Mouse (Mus musculus): ENCODE data around the gene Dusp12.

The Dusp12 gene

DNA sequence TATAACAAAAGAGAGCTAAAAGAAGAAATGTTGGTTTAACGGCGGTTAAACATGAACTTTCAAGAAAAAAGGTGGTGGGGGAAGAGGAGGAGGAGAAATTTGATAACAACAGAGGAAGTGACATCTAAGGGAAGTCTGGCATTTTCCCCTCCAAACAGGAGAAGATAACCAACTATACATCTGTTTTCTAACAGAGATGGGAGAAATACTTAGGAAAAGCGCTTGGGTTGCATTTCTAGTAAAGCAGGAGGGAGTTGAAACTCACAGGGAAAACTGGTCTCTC lies 23.0 kb downstream of the Dusp12 start:
- DNase-seq (ENCODE audit: low spot score), result no peak

DNA sequence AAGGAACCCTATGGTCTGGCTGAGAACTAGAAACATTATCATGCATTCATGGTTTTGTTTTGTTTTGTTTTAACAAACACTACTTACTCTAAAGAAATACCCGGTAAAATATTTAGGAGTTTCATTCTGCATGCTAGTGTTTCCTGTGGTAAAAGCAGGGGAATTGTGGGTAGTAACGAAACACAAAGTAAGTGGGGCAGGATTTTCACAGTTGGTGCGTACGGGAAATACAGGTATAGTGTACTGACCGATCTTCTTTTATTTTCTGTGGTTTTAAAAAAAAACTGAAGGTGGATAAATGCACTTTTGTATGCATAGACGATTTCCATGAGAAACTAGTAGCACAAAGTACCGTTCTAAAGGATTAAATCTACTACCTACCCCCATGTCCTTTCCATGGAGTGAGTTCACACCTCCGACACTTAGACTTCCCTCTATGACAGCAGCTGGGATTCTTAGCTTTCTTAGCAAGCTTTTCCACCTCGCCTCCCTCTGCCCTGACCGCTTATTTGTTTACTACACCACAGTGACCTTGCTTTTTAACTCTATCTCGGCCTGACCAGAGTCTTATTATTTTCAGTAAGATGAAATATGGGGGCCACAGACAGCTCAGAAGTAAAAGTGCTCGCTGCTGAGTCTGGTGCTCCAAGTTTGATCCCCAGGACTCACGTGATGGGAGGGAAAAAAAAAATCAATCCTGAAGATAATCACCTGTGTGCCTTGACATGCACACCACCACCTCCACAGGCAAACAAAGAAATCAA lies 23.5 kb downstream of the Dusp12 start:
- no peak for DNase-seq (ENCODE audit: low spot score)

DNA sequence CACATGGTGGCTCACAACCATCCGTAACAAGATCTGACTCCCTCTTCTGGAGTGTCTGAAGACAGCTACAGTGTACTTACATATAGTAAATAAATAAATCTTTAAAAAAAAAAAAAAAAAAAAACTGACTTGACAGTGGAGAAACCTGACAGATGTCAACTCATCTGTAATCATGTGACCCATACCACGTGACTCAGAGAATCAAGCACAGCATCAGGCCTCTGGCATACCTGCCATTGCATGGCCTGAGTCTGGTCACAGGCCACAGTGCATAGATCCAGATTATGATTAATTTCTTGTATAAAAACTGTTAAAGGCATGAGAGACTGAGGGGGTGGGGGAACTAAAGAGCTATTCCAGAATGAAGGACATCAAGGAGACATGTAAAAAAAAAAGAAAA lies 26.5 kb downstream of the Dusp12 start:
- DNase-seq (ENCODE audit: low spot score), result no peak

DNA sequence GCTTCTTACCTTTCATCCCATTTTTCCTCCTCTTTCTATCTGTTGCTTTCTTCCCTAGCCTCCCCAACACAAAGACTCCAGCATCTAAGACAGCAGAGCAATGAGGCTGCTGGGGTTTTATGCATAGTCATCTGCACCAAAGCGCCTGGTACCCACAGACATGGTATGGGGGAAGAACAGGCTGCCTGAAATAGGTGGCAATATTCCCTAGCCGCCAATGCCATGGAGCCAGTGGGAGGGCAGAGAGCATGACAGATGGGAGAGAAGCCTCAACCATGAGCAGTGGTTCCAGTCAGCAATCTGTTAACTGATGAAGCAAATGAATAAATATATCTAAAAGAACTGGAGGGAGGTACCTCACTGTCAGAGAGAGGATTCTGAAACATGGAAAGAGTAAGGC lies 28.0 kb downstream of the Dusp12 start:
- DNase-seq (ENCODE audit: low spot score), result no peak

DNA sequence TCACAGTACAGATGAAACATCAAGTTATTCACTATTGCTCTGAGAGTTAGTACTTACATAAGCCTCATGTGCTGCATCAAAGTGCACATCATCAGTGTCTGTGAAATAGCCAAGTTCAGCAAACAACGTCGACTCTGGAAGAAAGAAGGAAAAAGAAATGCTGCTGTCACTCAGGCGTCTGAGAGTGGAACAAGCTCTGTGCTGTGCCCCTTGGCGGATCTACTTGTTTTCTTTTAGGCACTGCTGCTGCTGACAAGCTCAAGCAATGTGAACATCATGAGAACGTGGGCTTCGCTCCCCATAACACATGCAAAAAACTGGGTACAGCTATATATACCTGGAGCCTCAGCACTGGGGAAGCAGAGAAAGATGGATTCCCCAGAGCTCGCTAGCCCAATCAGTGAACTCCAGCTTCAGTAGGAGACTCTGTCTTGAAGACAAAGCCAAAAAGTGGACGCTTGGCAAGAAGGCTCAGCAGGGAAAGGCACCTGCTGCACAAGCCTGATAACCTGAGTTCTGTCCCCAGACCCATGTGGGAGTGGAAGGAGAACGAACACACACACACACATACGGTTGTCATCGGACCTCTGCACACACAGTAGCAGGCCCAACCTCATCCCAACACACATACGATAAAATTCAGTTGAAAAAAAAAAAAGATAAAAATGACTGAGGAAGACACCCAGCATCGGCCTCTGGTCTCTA lies 30.1 kb downstream of the Dusp12 start:
- DNase-seq (ENCODE audit: low spot score), result no peak

DNA sequence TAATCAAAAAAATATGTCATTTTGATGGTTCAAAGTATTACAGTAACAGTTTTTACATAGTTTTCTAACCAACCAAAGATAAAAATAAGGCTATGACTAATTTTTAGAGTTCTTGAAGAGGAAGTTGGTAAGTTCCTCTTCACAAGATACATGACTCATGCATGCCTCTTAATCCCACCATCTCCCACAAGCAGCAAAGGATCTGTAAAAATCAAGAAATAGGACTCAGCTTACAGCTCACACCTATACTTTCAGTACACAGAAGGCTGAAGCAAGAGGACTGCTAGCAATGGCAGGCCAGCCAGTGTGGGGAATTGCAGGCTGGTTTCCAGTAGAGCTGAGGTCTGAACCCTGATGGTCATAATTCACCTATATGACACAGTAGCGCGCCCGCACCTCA lies 31.7 kb downstream of the Dusp12 start:
- DNase-seq (ENCODE audit: low spot score), result no peak

DNA sequence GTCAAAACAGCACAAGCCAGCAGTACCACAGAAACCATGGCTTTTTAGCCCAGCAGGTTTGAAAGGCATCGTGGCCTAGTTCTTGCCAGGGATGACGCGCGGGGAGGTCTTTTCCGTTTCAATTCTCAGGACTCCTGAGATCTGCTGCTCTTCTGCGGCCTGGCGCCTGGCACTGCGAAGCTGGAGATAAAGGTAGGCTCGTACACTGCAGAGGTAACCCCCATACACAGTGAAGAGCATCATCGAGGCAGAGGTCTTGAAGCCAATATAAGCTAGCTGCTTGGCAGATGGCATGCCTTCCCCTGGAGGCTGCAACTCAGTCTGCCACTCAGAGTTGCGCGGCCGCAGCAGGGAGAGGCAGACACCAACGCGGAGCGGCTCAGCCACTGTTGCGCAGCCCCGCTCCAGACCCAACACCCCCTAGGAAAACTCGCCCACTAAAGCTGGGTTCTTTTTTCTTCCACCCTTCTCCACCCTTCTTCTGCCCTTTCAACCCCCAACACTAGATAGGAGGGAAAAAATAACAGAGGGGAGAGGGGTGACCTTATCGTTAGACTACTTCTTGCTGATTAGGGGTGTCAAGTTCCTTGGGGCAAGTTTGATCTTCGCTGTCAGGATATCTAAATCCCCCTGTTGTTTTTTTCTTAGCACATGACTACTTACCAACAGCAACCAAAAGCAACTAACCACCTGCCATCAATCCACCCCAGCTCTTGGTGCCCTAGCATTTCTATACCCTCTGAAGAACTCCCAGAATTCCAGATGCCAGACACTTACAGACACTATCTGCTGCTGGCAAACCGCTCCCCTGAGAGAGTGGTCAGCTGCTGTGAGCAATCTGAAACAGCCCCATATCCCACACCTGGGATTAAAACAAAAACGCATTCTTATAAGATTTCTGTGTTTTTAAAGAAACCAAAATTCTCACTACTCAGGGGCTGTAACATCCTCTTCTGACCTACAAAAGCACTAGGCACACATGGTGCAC lies 34.4 kb downstream of the Dusp12 start:
- DNase-seq (ENCODE audit: low spot score), result no peak

DNA sequence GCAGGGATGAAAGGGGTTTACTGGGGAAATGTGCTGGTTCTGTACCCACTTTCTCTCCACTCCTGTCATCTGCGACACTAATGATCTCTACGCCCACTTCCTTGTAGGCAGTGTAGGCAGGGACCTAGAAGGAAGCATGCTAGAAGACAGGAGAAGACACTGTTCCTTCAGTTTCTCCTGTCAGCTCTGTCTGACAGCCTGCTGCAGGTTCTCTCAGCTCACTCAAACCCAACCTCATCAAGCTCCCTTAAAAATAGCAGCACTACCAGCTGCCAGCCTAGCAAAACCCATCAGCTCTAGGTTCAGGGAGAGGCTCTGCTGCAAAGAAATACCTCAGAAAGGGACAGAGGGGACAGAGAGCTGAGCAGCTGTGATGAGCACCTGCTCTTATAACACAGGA lies 35.3 kb downstream of the Dusp12 start:
- DNase-seq (ENCODE audit: low spot score), result no peak

DNA sequence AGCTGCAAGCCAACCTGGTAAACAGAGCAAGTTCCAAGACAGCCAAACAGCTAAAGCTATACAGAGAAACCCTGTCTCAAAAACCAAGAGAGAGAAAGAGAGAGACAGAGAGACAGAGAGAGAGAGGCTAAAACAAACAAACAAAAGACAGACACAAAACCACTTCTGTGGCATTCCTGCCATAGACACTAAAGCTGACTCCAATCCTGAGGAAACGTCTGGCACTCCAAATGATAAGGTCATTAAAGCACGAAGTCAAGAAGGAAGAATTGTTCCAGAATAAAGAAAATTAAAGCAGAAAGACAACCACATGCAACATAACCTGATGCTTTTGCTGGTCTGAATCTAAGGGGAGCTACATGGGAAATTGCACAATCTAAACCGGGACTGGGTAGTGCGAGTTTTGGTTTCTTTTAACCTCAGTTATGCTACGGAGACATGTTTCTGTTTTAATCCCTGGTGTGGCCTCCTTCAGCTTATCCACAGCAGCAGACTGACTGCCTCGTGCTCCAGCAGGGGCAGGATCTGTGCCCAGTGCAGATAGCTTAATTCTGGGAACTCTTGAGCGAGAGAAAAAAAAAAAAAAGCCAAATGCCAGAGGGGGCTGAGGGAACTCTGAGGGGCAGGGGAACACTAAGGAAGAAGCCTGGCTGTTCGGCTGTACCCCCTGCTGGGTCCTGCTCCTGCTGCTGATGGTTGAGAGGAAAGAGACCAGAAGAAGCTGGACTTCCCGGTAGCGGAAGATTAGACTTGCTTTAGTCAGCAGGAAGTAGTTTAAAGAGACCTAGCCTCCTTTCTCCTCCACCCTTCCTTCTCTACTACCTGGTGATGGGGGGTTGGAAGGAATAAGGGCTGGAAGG lies 39.7 kb downstream of the Dusp12 start:
- no peak for DNase-seq (ENCODE audit: low spot score)

DNA sequence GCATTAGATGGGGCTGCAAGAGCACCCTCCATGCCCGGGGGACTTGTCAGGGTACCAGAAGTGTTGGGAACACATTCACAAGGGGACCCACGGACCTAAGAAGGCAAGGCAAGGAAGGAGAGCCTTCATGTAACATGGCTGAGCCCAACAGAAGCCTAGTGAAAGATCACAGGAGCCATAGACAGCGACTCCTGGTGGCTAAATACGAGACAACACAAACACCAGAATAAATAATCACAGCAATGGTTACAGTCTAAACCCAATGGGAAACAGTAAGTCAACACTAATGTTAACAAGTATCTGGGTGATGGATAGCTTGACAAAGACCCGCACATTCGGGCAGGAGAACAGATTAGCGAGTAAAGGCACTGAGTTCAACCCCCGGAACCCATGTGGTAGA lies 41.0 kb downstream of the Dusp12 start:
- DNase-seq (ENCODE audit: low spot score), result no peak

DNA sequence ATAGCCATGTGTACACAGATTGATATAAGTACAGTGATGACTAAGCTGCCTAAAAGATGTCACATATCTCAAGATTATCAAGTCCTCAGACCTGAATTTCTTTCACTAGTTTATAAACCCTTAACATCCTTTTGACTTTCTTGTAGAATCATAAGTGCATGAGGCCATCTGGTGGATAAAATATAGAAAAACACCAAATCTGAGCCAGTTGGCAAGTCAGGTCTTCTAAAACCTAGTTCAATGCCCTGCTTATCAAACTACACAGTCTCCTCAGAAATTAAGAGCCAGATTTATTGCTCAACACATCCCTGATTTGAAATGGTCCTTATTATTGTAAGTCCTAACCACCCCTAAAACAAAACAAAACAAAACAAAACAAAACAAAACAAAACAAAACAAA lies 45.7 kb downstream of the Dusp12 start:
- no peak for DNase-seq (ENCODE audit: low spot score)

DNA sequence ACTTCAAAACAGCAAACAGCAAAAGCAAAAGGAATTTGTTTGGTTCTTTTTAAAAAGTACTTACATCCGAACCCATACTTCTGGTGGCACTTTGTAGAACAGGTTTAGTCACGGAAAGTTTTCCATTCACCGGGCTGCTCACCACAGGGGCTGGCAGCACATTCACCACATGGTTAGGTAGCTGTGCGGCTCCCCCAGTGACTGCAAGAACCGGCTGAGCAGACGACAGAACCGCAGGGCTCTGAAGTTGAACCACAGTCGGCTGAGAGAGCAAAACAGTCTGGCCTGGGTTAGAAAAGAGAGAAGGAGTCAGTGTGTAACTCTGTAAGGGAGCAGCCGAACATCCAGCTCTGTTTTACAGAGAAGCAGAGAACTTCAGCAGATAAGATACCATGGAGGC lies 50.6 kb downstream of the Dusp12 start:
- DNase-seq (ENCODE audit: low spot score), result no peak

DNA sequence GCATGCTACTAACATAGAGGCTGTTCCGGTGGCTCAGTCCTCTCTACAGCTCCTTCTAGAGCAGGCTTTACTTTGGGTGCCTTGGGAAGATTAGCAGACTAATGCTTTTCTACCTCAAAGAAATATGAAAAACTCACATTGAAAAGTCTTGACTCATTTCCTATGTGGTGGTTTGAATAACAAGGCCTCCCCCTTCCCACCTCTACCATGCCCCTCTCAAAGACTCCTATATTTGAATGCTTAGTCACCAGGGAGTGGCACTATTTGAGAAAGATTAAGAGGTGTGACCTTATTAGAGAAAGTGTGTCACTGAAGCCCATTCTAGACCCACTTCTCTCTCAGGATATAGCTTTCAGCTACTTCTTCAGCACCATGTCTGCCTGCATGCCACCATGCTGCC lies 55.6 kb downstream of the Dusp12 start:
- no peak for DNase-seq (ENCODE audit: low spot score)

DNA sequence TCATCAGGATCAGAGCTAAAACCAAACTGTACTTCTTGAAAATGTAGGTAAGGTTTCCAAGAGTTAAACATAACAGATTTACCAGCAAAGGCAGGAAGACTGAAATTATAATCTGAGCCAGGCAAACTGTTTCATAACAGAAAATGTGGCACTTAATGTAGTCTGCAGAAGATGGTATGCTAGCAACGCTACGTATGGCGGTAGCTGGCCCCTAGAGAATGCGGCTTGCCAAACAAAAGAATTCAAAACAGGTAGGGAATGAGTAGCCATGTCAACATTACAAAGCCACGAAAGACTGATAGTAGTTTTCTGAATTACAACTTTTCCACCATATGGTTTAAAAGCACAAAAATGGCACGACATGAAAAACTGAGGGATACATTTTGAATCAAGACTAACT lies 56.0 kb downstream of the Dusp12 start:
- no peak for DNase-seq (ENCODE audit: low spot score)
